Mouse (Mus musculus) MEL (cell line): ENCODE measurements at regions not wholly inside any gene's neighbourhood (a gene's known extent, or its start where the extent isn't known, plus 50 kb on each side); places are given as distances from the start of the nearest gene placed in this dataset.

ENCODE experiments used
- DNase-seq: peaks from one replicate; pipeline ENCODE4 v3.0.0; 2011; ENCODE audit warnings: low read depth, low spot score
- H3K27ac ChIP-seq: 2 replicates; pipeline ENCODE4 v1.5.1; 2012; ENCODE audit warnings: low read depth, mild to moderate bottlenecking, control low read depth, low read length, moderate library complexity; ENCODE audit not compliant: control insufficient read depth
- H3K27me3 ChIP-seq, 2 experiments: fragments of 150-350 bp in 1 of 2; sonication (generic) in 1 of 2; 2 replicates each; pipeline ENCODE4 v1.6.1; 2012; ENCODE audit warnings: low read length in 2 of 2, mild to moderate bottlenecking in 2 of 2, improper control_type of control experiment in 1 of 2, moderate library complexity in 1 of 2; ENCODE audit not compliant: insufficient read depth in 2 of 2, control insufficient read depth in 1 of 2
- H3K36me3 ChIP-seq, 2 experiments: 2 replicates each; pipeline ENCODE4 v1.6.1; 2012 to 2014; ENCODE audit warnings: low read length in 2 of 2, improper control_type of control experiment in 1 of 2, inconsistent platforms in 1 of 2, mild to moderate bottlenecking in 1 of 2; ENCODE audit not compliant: insufficient read depth in 2 of 2, control insufficient read depth in 1 of 2
- H3K4me1 ChIP-seq, 2 experiments: fragments of 150-350 bp in 1 of 2; sonication (generic) in 1 of 2; 2 replicates each; pipeline ENCODE4 v1.6.1; 2012; ENCODE audit warnings: low read length in 2 of 2, improper control_type of control experiment in 1 of 2, mild to moderate bottlenecking in 1 of 2; ENCODE audit not compliant: insufficient read depth in 2 of 2, control insufficient read depth in 1 of 2
- H3K4me3 ChIP-seq, 2 experiments: fragments of 150-350 bp in 1 of 2; sonication (generic) in 1 of 2; 2 replicates each; pipeline ENCODE4 v1.5.1; 2012; ENCODE audit warnings: low read depth in 2 of 2, low read length in 2 of 2, mild to moderate bottlenecking in 2 of 2, moderate library complexity in 2 of 2, control low read depth in 1 of 2, improper control_type of control experiment in 1 of 2; ENCODE audit not compliant: control insufficient read depth in 1 of 2, insufficient read depth in 1 of 2
- H3K79me2 ChIP-seq: 2 replicates; pipeline ENCODE4 v1.6.1; 2012; ENCODE audit warnings: mild to moderate bottlenecking, low read length, moderate library complexity; ENCODE audit not compliant: control insufficient read depth, poor library complexity, insufficient read depth
- H3K9ac ChIP-seq: 2 replicates; pipeline ENCODE4 v1.6.1; 2012; ENCODE audit warnings: low read depth, mild to moderate bottlenecking, control low read depth, low read length, moderate library complexity; ENCODE audit not compliant: control insufficient read depth, poor library complexity, severe bottlenecking
- H3K9me3 ChIP-seq: fragments of 150-350 bp; sonication (generic); replicated peaks from 2 replicates; pipeline ENCODE4 v1.6.1; 2012; ENCODE audit warnings: mild to moderate bottlenecking, low read length, improper control_type of control experiment, moderate library complexity; ENCODE audit not compliant: insufficient read depth
- CHD2 ChIP-seq: IDR thresholded peaks from 2 replicates; pipeline ENCODE4 v1.6.1; 2011; ENCODE audit warnings: low read length, improper control_type of control experiment
- CTCF ChIP-seq, 3 experiments: IDR thresholded peaks in 2 of 3; conservative IDR thresholded peaks in 1 of 3; 2 replicates each; pipeline ENCODE4 v1.5.1; 2011 to 2012; ENCODE audit warnings: low read length in 3 of 3, low read depth in 2 of 3, mild to moderate bottlenecking in 2 of 3, improper control_type of control experiment in 1 of 3, inconsistent platforms in 1 of 3, mixed read lengths in 1 of 3, moderate library complexity in 1 of 3; ENCODE audit not compliant: control insufficient read depth in 1 of 3, insufficient read depth in 1 of 3, poor library complexity in 1 of 3, severe bottlenecking in 1 of 3
- E2F4 ChIP-seq: IDR thresholded peaks from 2 replicates; pipeline ENCODE4 v1.6.1; 2011; ENCODE audit warnings: low read depth, low read length, improper control_type of control experiment, borderline replicate concordance
- ELF1 ChIP-seq: IDR thresholded peaks from 2 replicates; pipeline ENCODE4 v1.6.1; 2014; ENCODE audit warnings: low read depth, mild to moderate bottlenecking, inconsistent platforms, low read length, improper control_type of control experiment, moderate library complexity
- EP300 ChIP-seq, 2 experiments: IDR thresholded peaks; 2 replicates each; pipeline ENCODE4 v1.6.1; 2011; ENCODE audit warnings: improper control_type of control experiment in 2 of 2, low read length in 2 of 2, low read depth in 1 of 2, mild to moderate bottlenecking in 1 of 2
- GABPA ChIP-seq: IDR thresholded peaks from 2 replicates; pipeline ENCODE4 v1.6.1; 2012; ENCODE audit warnings: low read depth, mild to moderate bottlenecking, inconsistent platforms, low read length, improper control_type of control experiment, moderate library complexity
- GATA1 ChIP-seq: IDR thresholded peaks from 2 replicates; pipeline ENCODE4 v1.6.1; 2011; ENCODE audit warnings: low read depth, low read length, improper control_type of control experiment
- HCFC1 ChIP-seq: IDR thresholded peaks from 2 replicates; pipeline ENCODE4 v1.6.1; 2012; ENCODE audit warnings: low read depth, mild to moderate bottlenecking, inconsistent platforms, low read length, improper control_type of control experiment, moderate library complexity
- JUND ChIP-seq: IDR thresholded peaks from 2 replicates; pipeline ENCODE4 v1.6.1; 2011; ENCODE audit warnings: low read depth, mild to moderate bottlenecking, improper control_type of control experiment, low read length
- MAFK ChIP-seq: IDR thresholded peaks from 2 replicates; pipeline ENCODE4 v1.6.1; 2011; ENCODE audit warnings: low read depth, mild to moderate bottlenecking, low read length, improper control_type of control experiment, borderline replicate concordance
- MAX ChIP-seq: IDR thresholded peaks from 2 replicates; pipeline ENCODE4 v1.6.1; 2011; ENCODE audit warnings: low read length, improper control_type of control experiment
- MAZ ChIP-seq: IDR thresholded peaks from 2 replicates; pipeline ENCODE4 v1.6.1; 2012; ENCODE audit warnings: low read depth, mild to moderate bottlenecking, inconsistent platforms, low read length, improper control_type of control experiment
- MXI1 ChIP-seq: IDR thresholded peaks from 2 replicates; pipeline ENCODE4 v1.6.1; 2011; ENCODE audit warnings: mild to moderate bottlenecking, low read depth, low read length, improper control_type of control experiment
- MYB ChIP-seq: IDR thresholded peaks from 2 replicates; pipeline ENCODE4 v1.6.1; 2011; ENCODE audit warnings: mild to moderate bottlenecking, low read depth, low read length, improper control_type of control experiment
- MYC ChIP-seq: IDR thresholded peaks from 2 replicates; pipeline ENCODE4 v1.6.1; 2011; ENCODE audit warnings: low read depth, mild to moderate bottlenecking, low read length, improper control_type of control experiment, moderate library complexity
- NELFE ChIP-seq: IDR thresholded peaks from 2 replicates; pipeline ENCODE4 v1.6.1; 2011; ENCODE audit warnings: low read depth, low read length, improper control_type of control experiment
- NRF1 ChIP-seq: IDR thresholded peaks from 2 replicates; pipeline ENCODE4 v1.6.1; 2014; ENCODE audit warnings: low read depth, mild to moderate bottlenecking, inconsistent platforms, low read length, improper control_type of control experiment, moderate library complexity; ENCODE audit not compliant: poor library complexity, insufficient read depth, severe bottlenecking
- POLR2A ChIP-seq, 2 experiments: IDR thresholded peaks; 2 replicates each; pipeline ENCODE4 v1.6.1; 2011 to 2012; ENCODE audit warnings: low read length in 2 of 2, mild to moderate bottlenecking in 2 of 2, control low read depth in 1 of 2, improper control_type of control experiment in 1 of 2, low read depth in 1 of 2, moderate library complexity in 1 of 2; ENCODE audit not compliant: control insufficient read depth in 1 of 2, insufficient read depth in 1 of 2, poor library complexity in 1 of 2
- POLR2AphosphoS2 ChIP-seq: IDR thresholded peaks from 2 replicates; pipeline ENCODE4 v1.6.1; 2011; ENCODE audit warnings: low read length, improper control_type of control experiment
- RAD21 ChIP-seq: IDR thresholded peaks from 2 replicates; pipeline ENCODE4 v1.6.1; 2011; ENCODE audit warnings: mild to moderate bottlenecking, low read depth, low read length, improper control_type of control experiment
- RCOR1 ChIP-seq: IDR thresholded peaks from 2 replicates; pipeline ENCODE4 v1.6.1; 2012; ENCODE audit warnings: low read depth, mild to moderate bottlenecking, inconsistent platforms, low read length, improper control_type of control experiment
- SIN3A ChIP-seq: IDR thresholded peaks from 2 replicates; pipeline ENCODE4 v1.6.1; 2012; ENCODE audit warnings: low read length, improper control_type of control experiment, inconsistent platforms
- TAL1 ChIP-seq: IDR thresholded peaks from 2 replicates; pipeline ENCODE4 v1.6.1; 2012; ENCODE audit warnings: mild to moderate bottlenecking, inconsistent platforms, low read length, moderate library complexity, mixed read lengths
- TBP ChIP-seq: IDR thresholded peaks from 2 replicates; pipeline ENCODE4 v1.8.0; 2011; ENCODE audit warnings: low read depth, low read length, improper control_type of control experiment
- TCF12 ChIP-seq: IDR thresholded peaks from 2 replicates; pipeline ENCODE4 v1.6.1; 2014; ENCODE audit warnings: low read depth, mild to moderate bottlenecking, inconsistent platforms, low read length, improper control_type of control experiment, moderate library complexity
- UBTF ChIP-seq: IDR thresholded peaks from 2 replicates; pipeline ENCODE4 v1.6.1; 2012; ENCODE audit warnings: low read depth, mild to moderate bottlenecking, inconsistent platforms, low read length, improper control_type of control experiment, moderate library complexity, borderline replicate concordance; ENCODE audit not compliant: insufficient read depth
- USF1 ChIP-seq: IDR thresholded peaks from 2 replicates; pipeline ENCODE4 v1.6.1; 2014; ENCODE audit warnings: low read depth, mild to moderate bottlenecking, inconsistent platforms, low read length, improper control_type of control experiment, moderate library complexity
- USF2 ChIP-seq, 2 experiments: IDR thresholded peaks; 2 replicates each; pipeline ENCODE4 v1.6.1; 2011 to 2012; ENCODE audit warnings: improper control_type of control experiment in 2 of 2, low read length in 2 of 2, borderline replicate concordance in 1 of 2, inconsistent platforms in 1 of 2, low read depth in 1 of 2, mild to moderate bottlenecking in 1 of 2; ENCODE audit not compliant: insufficient read depth in 1 of 2
- ZC3H11A ChIP-seq: IDR thresholded peaks from 2 replicates; pipeline ENCODE4 v1.6.1; 2012; ENCODE audit warnings: low read depth, mild to moderate bottlenecking, inconsistent platforms, low read length, improper control_type of control experiment
- ZKSCAN1 ChIP-seq: IDR thresholded peaks from 2 replicates; pipeline ENCODE4 v1.6.1; 2012; ENCODE audit warnings: low read depth, mild to moderate bottlenecking, inconsistent platforms, low read length, improper control_type of control experiment, moderate library complexity
- ZMIZ1 ChIP-seq: IDR thresholded peaks from 2 replicates; pipeline ENCODE4 v1.6.1; 2012; ENCODE audit warnings: low read depth, mild to moderate bottlenecking, inconsistent platforms, low read length, improper control_type of control experiment, moderate library complexity
- ZNF384 ChIP-seq: IDR thresholded peaks from 2 replicates; pipeline ENCODE4 v1.6.1; 2012; ENCODE audit warnings: low read depth, mild to moderate bottlenecking, inconsistent platforms, low read length, improper control_type of control experiment

- Histone ChIP-seq H3K9me3 (no peaks in the 10 kb centered on the region), H3K9ac (no peak overlapping the region), H3K27ac (no peak overlapping the region), H3K36me3 (no peaks in the 10 kb centered on the region), H3K4me1 (no peaks in the 10 kb centered on the region), H3K4me3 (no peak overlapping the region), H3K27me3 (peaks cover 0 to 2% of the 10 kb centered on the region in 2 experiments; a peak in 1 of 4 replicates)
- DNase-seq: no peak
- TF ChIP-seq ELF1: no peak
- no peak for TF ChIP-seq POLR2AphosphoS2
- TF ChIP-seq NELFE: no peak
- no peak for TF ChIP-seq MYB
- no peak for TF ChIP-seq E2F4
- no peak for TF ChIP-seq GABPA
- no peak for TF ChIP-seq RAD21
- no peak for TF ChIP-seq CTCF (IDR thresholded peaks at IDR 0.05 in 2 of 3, conservative IDR thresholded peaks at IDR 0.05 in 1 of 3; ENCODE audit: control insufficient read depth in 1 of 3, insufficient read depth in 1 of 3, low read depth in 2 of 3, low read length in 3 of 3, poor library complexity in 1 of 3, severe bottlenecking in 1 of 3)
- no peak for TF ChIP-seq JUND
- no peak for TF ChIP-seq HCFC1
- no peak for TF ChIP-seq UBTF
- TF ChIP-seq TCF12: no peak
- TF ChIP-seq USF1: no peak
- TF ChIP-seq ZC3H11A: no peak
- TF ChIP-seq NRF1: no peak
- no peak for TF ChIP-seq MXI1
- no peak for TF ChIP-seq SIN3A
- TF ChIP-seq, all 39 proteins: peak for 0
- H3K79me2 ChIP-seq: no peaks in the 10 kb centered on the region
Measured at GRCm38 (mm10) chr2:105514226-105514625, 115.1 kb upstream of the Rcn1 start.

- Histone ChIP-seq H3K9ac (no peak overlapping the region), H3K27ac (no peak overlapping the region), H3K36me3 (no peaks in the 10 kb centered on the region), H3K9me3 (no peaks in the 10 kb centered on the region), H3K4me1 (no peaks in the 10 kb centered on the region), H3K4me3 (no peak overlapping the region), H3K27me3 (peaks cover 0 to 2% of the 10 kb centered on the region in 2 experiments; a peak in 1 of 4 replicates), H3K79me2 (no peaks in the 10 kb centered on the region)
- no peak for TF ChIP-seq RCOR1
- no peak for TF ChIP-seq CHD2
- TF ChIP-seq GATA1: no peak
- no peak for TF ChIP-seq ZC3H11A
- TF ChIP-seq MYC: no peak
- TF ChIP-seq TAL1: no peak
- no peak for TF ChIP-seq POLR2A (IDR thresholded peaks at IDR 0.05; ENCODE audit: control insufficient read depth in 1 of 2, insufficient read depth in 1 of 2, low read depth in 1 of 2, low read length in 2 of 2, poor library complexity in 1 of 2)
- no peak for TF ChIP-seq MAX
- no peak for TF ChIP-seq MAZ
- no peak for TF ChIP-seq ZNF384
- TF ChIP-seq MXI1: no peak
- TF ChIP-seq EP300 (IDR thresholded peaks at IDR 0.05; ENCODE audit: low read depth in 1 of 2, low read length in 2 of 2): no peak
- TF ChIP-seq ZKSCAN1: no peak
- TF ChIP-seq SIN3A: no peak
- TF ChIP-seq ZMIZ1: no peak
- TF ChIP-seq MAFK: no peak
- no peak for TF ChIP-seq USF1
- TF ChIP-seq TBP: no peak
- TF ChIP-seq USF2 (IDR thresholded peaks at IDR 0.05; ENCODE audit: borderline replicate concordance in 1 of 2, insufficient read depth in 1 of 2, low read depth in 1 of 2, low read length in 2 of 2): no peak
- no peak for TF ChIP-seq GABPA
- DNase-seq: no peak
Measured at GRCm38 (mm10) chr2:105514881-105515280, 115.8 kb upstream of the Rcn1 start.
